Mouse (Mus musculus): ENCODE measurements around the gene Col20a1.

The Col20a1 gene

DNA sequence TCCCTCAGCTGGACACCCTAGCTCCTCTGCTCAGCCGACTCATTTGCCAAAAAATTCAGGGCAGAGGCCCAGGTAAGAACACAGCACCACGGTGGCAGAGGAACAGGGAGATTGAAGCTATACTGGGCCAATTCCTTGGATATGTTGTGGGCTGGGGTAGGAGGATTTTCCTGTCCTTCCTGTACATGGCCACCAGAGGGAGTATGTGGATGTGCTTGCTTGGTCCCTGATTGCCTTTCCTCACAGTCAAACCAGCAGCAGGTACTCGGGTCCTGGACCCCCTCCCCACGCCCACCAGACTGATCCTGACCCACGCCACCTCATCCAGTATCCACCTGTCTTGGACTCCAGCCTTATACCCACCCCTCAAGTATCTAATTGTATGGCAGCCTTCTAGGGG is 10.1 kb downstream of the Col20a1 start:
- DNase-seq, result peak; percentile 59

DNA sequence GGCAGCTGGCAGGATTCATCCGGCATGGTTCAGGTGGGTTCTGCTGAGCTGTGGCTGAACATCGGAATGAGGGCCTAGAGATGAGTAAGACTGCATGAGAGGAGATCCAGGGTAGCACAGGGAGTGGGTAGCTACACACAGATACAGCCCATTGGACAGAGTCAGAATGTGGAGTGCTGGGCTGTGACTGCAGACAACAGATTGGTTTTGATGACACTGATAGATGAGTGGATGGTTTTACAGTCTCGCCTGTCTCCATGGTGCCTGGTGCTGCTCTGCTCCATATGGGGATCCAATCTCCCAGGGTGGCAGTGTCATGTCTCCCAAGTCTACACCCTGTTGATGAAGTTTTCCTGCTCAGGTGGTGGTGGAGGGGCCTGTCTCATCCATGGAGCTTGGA is 10.6 kb downstream of the Col20a1 start:
- DNase-seq, result no peak

DNA sequence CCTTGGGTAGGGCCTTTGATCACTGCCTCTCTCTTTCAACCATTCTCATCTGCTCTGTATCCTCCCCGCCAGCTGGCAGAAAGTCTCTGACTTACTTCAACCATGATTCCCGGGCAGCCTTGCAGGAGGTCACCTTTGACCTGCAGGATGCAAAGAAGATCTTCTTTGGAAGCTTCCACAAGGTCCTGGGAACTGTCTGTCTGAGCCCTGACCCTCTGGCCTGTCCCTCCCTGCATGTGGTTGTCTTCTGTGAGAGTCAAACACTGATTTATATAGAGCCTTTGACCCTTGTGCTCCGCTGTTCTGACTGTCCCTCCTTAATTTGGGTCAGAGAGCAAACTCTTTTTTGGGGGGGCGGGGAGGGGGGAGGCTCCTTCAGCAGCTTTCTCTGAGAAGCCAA is 20.7 kb downstream of the Col20a1 start:
- DNase-seq, result no peak

DNA sequence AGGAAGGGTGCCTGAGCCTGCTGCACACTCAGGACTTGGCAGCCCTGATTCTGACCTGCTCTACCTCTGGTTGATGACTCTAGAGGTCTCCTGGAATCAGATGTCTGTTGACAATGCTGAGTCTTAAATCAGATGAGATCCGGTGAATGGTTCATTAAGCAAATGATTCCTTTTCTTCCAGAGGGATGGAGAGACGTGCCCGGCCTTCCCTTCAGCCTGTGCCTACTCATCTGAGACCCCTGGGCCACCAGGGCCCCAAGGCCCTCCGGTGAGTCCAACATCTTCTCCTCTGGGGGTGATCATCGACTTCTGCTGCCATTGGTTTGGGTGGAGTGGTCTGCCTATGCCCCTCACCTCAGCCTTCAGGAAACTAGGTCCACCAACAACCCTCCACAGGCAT is 22.0 kb downstream of the Col20a1 start:
- DNase-seq, result no peak

DNA sequence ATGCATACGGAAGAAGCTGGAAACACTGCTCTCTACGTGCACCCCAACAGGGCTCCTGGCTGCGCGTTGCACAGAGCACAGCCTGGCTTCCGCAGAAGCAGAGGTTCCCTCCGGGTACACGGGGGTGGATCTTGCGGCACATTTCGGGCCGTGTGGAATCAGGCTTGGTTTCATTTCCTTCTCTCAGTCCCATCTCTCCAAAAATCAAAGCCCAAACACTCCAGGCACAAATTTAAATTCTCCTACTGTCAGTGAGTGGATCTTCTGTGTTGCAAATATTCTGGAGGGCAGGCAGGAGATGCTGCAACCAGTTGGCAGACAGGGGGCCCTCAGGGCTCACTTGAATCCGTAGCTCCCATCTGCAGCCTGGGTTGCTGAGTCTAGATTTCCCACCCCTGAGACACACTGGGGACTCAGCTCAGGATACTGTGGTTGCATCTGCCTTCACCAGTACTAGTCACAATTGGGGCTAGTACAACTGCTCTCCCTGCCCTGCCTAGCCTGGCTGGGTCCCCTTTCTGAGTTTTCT is 45.1 kb downstream of the Col20a1 start:
- no peak for DNase-seq

DNA sequence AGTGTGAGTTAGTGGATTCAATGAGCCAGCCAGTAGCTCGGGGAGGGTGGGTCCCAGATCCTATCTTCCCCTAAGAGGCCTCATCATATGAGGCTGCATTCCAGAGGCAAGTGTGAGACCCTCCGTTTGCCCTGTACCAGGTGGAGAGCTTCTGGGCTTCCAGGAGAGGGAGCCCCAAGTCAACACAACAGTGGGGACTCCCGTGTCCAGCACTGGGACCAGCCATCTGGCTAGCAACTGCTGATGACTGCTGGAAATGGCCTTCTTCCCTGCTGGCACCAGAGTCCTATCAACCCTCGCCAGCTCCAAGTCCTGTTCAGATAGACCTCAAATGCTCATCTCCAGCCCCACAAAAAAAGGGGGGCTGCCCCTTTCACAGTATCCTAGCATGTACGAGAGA is 46.1 kb downstream of the Col20a1 start:
- peak; percentile 35 for DNase-seq

DNA sequence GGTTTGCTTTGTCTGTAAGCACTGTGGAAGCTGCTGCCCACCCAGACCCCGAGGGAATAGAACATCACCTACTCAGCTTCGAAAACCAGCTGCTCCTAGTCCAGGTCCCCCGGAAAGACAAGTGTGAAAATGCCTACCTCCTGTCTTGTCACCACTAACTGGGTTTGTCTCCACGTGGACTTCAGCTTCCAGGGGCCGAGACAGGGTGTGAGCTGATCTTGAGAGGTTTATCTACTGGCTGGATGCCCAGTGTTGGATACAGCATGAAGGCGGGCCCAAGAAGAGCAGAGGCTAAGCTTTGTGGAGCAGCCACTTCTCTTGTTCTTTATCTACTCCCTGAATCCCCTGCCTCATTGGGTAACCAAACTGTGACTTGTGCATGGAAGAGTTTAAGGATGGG is 47.0 kb downstream of the Col20a1 start:
- peak; percentile 9 for DNase-seq

DNA sequence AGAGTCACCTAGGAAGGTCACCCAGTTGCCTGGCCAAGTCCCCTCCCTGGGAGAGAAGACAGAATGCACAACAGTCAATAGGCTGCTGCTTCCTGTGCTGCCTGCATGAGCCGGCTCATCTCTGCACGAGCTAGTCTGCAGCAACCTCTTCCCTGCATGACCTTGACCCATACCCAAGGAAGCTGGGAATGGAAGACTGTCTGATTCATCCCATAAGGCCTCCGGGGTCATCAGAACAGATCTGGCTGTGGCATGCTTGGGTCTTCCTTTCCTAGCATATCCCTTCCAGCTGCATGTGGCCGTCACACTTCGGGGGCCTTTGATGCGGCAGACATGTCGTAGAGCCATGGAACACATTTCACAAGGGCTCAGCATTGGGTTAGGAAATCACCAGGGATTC is 48.9 kb downstream of the Col20a1 start:
- DNase-seq, result no peak

DNA sequence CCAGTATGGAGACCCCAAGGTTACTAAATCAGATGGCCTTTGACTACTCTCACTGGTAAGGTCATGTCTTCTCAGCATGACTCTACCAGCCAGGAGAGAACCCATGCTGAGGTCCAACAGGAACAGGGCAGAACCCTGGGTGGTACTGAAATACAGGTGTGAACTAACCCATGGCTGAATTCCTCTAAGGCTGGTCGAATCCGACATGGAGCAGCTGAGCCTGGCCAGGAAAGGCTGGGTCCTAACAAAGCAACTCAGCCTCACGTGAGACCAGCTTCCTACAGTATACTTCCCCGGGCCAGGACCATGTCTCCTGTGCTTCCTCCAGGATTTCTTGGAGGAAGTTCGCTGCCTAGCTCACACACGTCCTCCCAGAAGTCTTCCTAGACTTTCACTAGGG is 50.2 kb downstream of the Col20a1 start:
- DNase-seq, result no peak

DNA sequence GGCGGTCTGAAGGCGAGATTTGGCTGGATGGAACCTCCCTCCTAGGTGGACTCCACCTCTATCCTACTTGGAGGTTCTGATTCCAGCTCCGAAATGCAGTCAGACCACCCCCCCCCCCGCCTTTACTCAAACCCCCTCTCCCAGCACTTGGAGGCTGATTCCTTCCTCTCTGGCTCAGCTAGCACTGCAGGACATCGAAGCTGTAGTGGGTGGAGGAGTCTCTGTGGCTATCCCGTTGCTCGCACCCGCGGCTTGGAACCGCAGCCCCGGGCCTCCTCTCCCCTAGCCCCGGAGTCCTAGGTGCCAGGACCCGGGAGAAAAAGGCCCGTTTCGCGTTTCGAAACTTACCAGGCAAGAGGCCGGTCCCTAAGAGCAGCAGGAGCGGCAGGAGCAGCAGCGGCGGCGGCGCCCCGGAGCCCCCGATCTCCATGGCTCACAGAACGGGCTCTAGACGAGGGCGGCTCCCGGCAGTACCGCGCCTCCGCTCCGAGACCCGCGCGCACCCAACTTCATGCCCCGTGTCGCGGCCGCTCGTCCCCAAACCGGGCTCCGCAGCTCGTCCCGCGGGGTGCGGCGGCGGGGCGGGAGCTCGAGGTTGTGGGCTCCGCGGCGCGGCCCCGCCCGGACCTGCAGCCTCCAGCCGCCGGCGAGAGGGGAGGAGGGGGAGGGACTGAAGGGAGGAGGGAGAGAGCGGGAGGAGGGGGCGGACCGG is 52.5 kb downstream of the Col20a1 start:
- peak; percentile 6 for DNase-seq

DNA sequence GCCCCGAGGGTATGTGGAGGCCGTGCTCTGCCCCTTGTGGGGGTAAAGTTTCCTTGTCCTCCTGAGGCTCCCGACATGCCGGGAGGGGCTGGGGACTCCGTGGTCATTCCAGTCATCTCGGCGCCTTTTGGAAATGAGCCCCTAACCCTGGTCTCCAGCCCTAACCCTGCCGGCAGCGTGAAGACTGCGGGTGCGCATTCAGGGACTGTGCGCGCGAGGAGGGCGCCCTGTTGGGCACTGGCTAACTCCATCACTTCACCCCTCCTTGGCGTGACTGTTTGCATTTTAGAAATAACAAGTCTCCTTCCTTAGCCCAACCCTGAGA is 53.0 kb downstream of the Col20a1 start:
- DNase-seq, result no peak

DNA sequence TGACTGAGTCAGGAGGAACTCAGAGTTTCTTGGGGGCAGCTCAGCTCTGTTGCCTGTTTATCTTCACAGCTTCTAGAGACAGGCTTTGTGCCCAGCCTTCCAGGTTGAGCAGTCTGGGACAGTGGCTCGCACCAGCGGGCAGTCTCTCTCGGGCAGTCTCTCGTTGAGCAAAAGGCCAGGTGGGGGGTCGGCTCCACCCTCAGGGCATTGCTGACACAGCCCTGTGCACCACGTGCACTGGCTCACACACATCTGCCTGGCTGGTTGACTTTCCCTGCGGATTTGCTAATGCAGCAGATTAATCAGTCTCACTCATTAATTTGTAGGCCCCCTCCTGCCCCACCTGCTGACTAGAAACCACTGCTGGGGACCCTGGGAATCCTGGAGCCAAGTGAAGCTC is 55.6 kb downstream of the Col20a1 start:
- DNase-seq, result no peak

DNA sequence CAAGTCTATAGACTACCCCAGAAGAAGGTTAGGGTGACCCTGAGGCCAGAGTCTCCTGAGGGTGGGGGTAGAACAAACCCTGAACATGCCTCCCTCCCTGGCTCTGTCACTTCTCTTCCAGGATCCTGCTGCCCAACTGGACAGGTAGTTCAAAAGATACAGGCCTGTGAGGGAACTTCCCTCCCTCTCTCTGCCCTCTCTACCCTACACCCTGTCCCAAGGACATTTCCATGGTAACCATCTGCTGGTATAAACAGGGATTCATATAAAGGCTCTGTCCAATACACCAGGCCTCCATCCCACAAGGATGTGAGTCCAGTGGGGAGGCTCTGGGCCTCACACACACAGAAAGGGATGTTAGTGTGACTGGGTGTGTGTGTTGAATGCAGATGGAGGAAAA is 56.0 kb downstream of the Col20a1 start:
- DNase-seq, result no peak

DNA sequence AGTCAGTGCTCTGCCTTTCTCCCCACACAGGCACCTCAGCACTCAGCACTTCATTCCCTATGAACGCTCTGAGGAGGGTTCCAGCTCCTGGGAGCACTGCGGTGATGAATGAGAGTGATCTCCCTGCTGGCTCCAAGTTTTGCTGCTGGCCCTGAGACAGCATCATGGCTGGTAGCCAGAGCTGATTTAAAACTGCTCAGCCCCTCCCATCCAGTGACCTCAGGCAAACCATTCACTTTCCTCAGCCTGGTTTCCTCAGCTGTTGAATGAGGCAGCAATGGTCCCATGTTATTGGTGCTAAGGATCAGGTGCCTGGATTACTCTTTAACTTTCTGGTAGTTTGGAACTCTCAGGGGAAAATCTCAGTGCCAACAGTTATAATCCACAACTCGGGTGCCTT is 57.1 kb downstream of the Col20a1 start, which contains the start of gene Chrna4:
TSS of gene Chrna4 (minus strand) at position 110 of the 400 bp plus-strand sequence.
- peak; percentile 42 for DNase-seq

DNA sequence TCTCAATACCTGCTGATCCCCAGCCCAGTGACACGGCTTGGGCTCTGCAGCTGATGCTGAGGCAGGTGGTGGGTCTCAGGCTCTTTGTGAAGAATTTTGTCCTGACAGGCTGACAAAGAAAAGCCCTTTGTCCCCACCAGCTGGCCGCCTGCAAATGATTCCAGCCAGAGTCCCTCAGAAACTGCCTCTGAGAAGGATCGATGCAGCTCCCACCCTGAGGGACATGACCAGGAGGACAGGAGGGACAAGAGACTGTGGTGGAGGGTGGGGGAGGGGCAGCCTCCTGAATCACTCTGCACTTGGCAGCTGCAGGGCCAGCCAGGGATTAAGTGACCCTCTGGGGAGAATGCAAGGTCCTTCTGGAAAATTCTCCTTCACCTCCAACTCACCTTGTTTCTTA is 57.7 kb downstream of the Col20a1 start:
- no peak for DNase-seq

DNA sequence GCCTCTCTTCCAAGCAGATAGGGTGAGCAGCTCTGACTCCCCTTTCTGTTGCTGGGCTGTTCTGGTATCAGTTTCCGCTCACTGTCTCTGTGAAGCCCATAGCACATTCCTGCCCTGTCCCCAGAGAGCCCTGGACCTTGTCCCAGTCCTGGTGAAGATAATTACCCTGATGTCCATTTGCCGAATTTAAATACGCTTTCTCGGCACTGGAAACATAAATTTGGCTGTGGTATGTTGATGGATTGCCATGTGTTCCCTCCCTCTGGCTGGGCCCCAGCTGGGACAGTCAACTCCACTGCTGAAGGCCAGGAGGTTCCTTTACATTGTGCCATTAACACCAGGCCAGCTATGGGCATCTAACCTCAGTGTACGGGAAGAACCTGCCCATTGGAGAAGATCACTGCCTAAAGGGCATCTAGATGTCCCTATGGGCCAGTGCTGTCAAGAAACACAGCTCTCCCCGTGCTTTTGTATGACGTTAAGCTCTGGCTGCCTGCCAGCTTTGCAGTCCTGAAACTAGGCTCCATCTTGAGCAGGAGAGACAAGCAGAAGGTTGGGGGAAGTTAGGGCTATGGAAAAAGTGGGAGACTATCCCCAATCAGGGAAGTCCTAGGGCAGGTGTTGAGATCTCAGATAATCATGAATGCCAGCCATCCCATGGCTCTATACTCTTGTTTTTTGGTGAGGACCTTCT is 62.1 kb downstream of the Col20a1 start:
- no peak for DNase-seq

DNA sequence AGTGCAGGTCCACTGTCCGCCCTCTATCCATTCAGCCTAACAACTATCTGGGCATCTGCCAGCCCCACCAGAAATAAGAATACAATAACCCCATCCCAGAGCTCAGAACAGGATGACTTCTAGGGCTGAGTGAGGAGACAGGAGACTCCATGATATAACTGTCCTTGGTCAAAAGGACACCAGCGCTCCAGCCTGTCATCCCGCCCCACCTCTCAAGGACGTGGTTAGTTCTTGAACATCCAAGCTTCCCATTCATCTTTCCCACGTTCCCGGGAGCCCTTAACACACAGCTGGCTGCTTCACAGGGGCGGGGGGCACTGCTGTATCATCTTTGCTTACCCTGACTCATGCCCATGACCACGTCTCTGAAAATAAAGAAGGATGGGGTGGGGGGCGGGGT is 62.7 kb downstream of the Col20a1 start:
- DNase-seq, result no peak

DNA sequence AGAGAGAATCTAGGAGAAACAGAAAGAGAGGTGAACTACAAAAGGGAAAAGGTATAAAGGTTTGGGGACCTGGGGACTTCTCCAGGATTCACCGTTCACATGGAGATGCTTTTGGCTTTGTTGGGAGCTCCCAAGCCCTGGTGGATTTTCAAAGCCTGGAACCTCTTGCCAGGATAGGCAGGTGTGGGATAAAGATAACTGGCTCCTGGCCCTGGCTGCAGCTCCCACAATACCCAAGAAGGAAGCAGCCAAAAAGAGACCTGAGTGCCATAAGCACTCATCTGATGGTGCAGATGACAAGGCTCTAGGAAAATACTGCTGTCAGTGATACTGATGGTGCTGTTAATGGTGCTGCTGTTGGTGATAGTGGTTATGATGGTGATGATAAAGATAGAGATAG is 65.8 kb downstream of the Col20a1 start:
- no peak for DNase-seq

DNA sequence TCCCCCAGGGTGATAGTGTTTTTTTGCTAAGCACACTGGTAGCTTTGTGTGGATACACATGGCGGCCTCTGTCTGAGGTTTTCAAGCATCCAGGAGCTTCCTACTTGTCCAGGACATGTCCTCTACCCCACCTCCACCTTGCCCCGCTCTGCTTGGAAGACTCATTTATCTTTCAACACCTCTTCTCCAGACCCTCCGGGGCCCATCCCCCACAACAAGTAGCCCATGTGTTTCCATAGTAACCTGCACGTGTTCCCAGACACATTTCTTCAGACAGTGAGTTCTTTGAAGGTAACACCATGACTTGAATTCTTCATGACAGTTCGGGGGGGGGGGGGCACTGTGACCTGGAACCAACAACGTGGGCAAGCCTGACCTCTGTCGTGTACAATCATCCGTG is 71.0 kb downstream of the Col20a1 start:
- DNase-seq, result no peak

DNA sequence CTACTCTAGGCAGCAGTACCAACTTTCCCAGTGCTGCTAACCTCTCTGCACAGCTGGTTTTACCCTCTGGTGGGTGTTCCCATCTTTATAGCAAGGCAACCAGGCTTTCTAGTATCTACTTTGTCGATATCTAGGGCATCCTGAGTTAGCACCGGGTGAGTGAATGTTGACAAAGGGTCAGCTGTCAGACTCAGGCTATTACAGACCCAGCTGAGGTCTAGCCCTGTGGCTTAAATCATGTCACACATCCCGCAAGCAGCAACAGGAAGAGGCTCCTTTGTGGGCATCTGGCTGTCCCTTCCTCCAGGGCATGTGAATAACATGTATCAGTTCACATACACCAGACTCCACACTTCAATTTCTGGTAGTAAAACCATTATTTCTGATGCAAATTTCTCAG is 71.9 kb downstream of the Col20a1 start:
- DNase-seq, result no peak

DNA sequence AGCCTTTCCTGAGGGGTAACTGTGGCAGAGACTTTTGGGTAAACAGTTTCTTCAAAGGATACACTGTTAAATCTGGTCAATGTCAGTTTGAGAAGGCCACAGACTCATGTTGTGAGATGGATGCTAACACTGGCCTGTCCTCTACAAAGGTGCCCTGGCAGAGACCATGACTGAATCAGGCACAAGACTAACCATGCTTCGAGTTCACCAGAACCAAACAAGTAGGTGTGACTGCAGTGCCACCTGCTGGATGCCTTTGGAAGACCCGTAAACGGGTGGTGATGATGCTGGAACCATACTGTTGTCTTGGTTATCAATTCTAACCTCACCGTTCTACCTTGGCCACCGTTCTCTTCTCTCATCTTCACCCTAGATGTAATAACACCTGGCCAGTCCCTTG is 73.8 kb downstream of the Col20a1 start:
- DNase-seq, result peak; percentile 75

DNA sequence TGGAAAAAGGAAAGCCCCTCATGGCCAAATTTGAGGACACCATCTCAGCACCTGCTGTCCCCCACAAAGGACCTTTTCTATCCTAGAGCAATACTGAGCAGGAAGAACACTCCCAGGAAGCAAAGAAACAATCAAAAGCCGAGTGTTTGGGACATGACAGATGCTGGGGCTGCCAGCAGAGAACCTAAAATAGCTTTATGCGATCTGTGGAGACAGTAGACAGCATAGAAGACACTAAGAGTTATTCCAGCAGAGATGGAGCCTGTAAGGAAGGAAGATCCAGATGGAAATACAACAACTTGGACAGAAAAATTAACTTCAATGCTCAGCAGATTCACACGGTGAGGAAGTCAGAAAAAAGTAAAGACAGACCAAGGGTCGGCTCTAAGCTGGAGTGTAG is 79.5 kb downstream of the Col20a1 start:
- no peak for DNase-seq
